Mouse (Mus musculus) C2C12 (cell line): ENCODE results near the gene Tacc2.

Source experiments
- CEBPB ChIP-seq: IDR thresholded peaks from one replicate; pipeline ENCODE4 v1.6.1; 2011; ENCODE audit warnings: low read depth, mild to moderate bottlenecking, control low read depth, moderate library complexity
- CTCF ChIP-seq: IDR thresholded peaks from one replicate; pipeline ENCODE4 v1.5.1; 2011; ENCODE audit not compliant: control insufficient read depth, insufficient read depth, insufficient read length
- FOSL1 ChIP-seq: IDR thresholded peaks from one replicate; pipeline ENCODE4 v1.8.0; 2011; ENCODE audit warnings: mild to moderate bottlenecking, low read length; ENCODE audit not compliant: poor library complexity, insufficient read depth, severe bottlenecking
- MAX ChIP-seq: IDR thresholded peaks from one replicate; pipeline ENCODE4 v1.6.1; 2011; ENCODE audit warnings: mild to moderate bottlenecking, control low read depth
- MYOG ChIP-seq: IDR thresholded peaks from one replicate; pipeline ENCODE4 v1.6.1; 2011; ENCODE audit not compliant: control insufficient read depth, insufficient read length; ENCODE audit errors: extremely low read depth
- USF1 ChIP-seq: IDR thresholded peaks from one replicate; pipeline ENCODE4 v1.6.1; 2011; ENCODE audit warnings: low read depth, mild to moderate bottlenecking, control low read depth, moderate library complexity

DNA sequence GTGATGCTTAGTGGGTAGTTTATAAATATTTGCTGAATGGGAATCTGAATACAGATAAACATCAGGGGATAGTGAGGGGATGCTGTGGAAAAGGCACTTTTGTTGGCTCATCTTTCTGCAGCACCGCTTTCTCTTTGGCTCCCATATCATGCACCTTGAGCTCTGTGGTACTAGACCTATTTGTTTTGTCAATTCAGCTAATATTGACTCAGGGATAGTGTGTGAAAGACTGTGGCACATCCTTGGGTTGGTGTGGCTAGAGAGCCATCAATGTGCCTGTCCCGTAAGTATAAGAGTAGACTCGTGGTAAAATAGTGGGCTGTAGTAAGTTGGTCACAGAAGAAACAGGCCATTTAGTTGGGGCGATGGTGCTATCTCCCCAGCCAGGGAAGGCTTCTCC, 210.3 kb downstream of the Tacc2 start:
- TF ChIP-seq CTCF = no peak
- no peak for TF ChIP-seq MAX
- no peak for TF ChIP-seq FOSL1
- TF ChIP-seq USF1 = no peak
- no peak for TF ChIP-seq CEBPB
- TF ChIP-seq MYOG = no peak
